Mouse (Mus musculus) neural tube, postnatal 0 days (tissue): Measurements from ENCODE around the gene Prepl. TPM values are rescaled to one million over a fixed set of nuclear protein-coding genes. Genes with fewer than 3 reads are reported as not detected.

Source experiments
- polyA plus RNA-seq: library from polyadenylated mRNA; unstranded; fragments of >200 nt; fragmentation: Nextera tagmentation; extraction: Ambion mirVana; gene quantifications from 2 replicates; pipeline ENCODE4 v1.2.1, GENCODE M21; 2015

Prepl gene
- polyA plus RNA-seq: 138 and 140 TPM in 2 replicates

GRCm38 (mm10) chr17:85090120-85091099 lies at the start of gene Prepl, which contains the start of gene Camkmt:
Gene Prepl (minus strand): TSS chr17:85090241.
Gene Camkmt (plus strand): TSS chr17:85090552.

GRCm38 (mm10) chr17:85028093-85028739 lies 61.8 kb downstream of the Prepl start, which contains the start of gene Slc3a1:
Gene Slc3a1 (plus strand): TSS chr17:85028376.

Other genes starting within 250 kb of the Prepl start
- 67.5 and 68.6 TPM in 2 replicates for gene Ppm1b, start 133.5 kb downstream of the Prepl start, polyA plus RNA-seq
- 0.12 and 0.18 TPM in 2 replicates for gene Slc3a1, start 61.9 kb downstream of the Prepl start, polyA plus RNA-seq
- 20.8 and 21.9 TPM in 2 replicates for gene Camkmt, start 311 bp upstream of the Prepl start, polyA plus RNA-seq